Mouse (Mus musculus) right cerebral cortex, postnatal 36 days (tissue): ENCODE results near the gene Rhbdl3.
A peak's percentile ranks its signal among the peaks of the same experiment; 100 is the strongest.
"Not testable (repeated sequence)": the region's sequence is repeated elsewhere in the genome, so short reads cannot be mapped to it uniquely, and the experiment has no call there.

ENCODE experiments used
- DNase-seq, 2 experiments: peaks; one replicate each; pipeline ENCODE4 v3.0.0; 2022; ENCODE audit warnings: low spot score in 2 of 2, mixed read lengths in 1 of 2

Gene Rhbdl3

GRCm38 (mm10) chr11:80312565-80312964 is 11.9 kb downstream of the Rhbdl3 start:
- DNase-seq, result no peak

- DNase-seq, result no peak
Measured at GRCm38 (mm10) chr11:80313462-80313861, 12.8 kb downstream of the Rhbdl3 start.

DNA sequence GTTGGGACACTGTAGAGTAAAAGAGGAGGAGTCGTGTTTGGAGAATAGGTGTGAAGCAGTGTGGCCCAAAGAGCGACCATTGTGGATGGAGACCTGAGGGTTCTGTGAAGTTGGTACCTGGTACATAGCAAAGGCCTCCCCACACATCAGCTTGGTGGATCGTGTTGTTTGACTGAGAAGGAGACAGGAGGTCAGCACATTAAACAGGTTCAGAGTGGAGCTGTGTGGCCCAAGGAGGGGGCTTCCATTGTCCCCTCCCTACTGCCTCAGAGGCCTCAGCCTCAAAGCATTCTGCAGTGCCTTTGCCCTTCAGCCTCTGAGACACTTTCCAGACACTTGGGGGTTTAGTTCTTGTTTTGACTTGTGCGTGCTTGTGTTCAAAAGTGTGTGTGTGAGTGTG is 13.2 kb downstream of the Rhbdl3 start:
- DNase-seq, result no peak

- DNase-seq, result no peak
Measured at GRCm38 (mm10) chr11:80315743-80316639, 15.3 kb downstream of the Rhbdl3 start.

- DNase-seq, result no peak
Measured at GRCm38 (mm10) chr11:80323255-80323654, 22.5 kb downstream of the Rhbdl3 start.

DNA sequence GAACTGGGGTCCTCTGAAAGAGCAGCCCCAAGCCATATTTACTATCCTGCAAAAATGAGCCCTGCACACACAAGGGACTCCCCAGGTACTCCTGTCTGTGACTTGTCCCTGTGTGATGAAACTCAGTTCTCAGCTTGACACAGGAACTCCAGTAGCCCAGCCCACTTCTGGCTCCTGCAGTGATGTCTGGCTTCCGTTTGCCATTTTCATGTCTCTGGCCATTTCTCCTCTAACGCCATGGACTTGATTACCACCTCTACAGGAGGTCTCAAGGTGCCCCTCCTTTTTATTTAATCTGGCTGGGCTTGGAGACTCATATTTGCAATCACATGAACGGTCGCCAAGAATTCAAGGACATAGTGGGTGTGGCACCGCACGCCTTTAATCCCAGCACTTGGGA is 23.9 kb downstream of the Rhbdl3 start:
- DNase-seq, result no peak

DNA sequence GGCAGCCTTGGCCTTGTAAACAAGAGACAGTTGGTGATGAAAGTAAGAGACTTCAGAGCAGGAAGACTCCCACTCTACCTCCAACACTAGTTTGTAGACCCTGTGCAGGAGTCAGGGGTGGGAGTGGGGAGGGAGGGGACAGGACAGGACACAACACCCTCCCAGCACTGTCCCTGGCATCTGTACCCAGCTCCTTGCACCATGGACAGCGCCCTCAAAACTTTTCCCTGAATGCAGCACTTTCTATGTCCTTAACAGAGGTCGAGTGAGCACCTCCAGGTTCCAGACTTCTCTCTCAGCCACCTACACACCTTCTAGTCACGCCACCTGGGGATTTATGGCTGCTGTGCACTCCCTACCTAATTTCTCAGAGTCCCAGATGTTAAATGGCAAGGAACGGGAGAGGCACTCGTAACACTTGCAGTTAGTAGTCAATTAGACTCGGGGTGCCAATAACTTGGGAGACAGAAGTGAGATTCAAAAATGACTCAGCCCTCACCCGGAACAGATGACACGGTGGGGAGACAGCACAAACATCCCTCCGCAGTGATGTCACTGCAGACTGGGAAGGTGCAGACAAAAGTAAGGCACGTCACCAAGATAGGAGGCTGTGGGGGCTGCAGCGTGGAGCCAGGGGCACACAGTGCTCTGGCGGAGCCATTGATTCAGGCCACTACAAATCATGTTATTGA is 32.1 kb downstream of the Rhbdl3 start:
- DNase-seq, result peak in 1 of 2 experiments; percentile 12

DNA sequence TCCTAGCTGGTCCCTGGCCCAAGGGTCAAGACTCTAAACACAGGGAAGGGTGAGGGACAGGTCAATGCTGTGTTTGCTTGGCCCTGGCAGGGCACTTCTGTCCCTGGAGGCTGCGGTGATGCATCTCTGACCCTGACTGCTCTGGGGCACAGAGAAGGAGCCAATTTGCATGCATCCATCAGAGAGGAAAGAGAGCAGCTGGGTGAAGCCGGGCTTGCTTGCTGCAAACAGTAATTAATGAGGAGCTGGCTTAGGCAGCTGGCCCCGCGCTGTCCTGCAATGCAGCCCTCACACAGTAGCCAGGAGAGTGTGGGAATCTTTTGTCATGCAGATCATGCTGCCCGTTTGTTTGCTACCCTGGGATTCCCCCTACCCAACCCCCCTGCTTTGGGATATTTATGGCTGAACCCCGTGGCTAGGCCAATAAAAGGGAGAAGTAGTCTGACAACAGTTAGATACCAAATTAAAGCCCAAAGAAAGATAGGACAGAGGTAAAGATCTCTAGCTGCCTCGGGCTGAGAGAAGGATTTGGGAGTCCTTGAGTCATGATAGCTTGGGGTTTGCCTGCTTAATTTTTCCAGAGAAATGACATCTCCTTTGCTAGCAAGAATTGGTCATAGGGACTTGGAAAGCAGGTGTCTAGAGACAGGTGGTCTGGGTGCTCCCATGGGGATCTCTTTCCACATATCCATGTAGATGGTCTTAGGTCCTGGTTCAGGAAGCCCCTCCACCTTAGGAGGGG is 35.1 kb downstream of the Rhbdl3 start:
- DNase-seq, result no peak

DNA sequence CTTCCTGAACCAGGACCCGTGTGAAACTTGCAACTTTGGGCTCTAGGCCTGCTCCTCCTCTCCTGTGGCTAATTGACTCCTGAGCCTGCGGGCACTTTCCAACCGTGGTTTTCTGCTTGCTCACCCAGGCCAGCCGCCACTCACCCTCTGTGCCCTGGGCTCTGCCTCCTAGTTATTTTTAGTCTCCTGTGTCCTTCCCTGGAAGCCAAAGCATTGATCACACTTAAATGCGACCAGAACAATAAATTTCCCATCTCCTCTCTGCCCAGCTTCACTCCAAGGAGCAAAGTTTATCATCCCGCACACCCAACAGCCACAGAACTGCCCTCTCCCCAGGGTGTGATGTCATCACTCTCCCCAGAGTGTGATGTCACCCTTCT is 35.6 kb downstream of the Rhbdl3 start:
- DNase-seq, result no peak

- DNase-seq, result no peak
Measured at GRCm38 (mm10) chr11:80342482-80342881, 41.8 kb downstream of the Rhbdl3 start.

GRCm38 (mm10) chr11:80351832-80352430 is 51.2 kb downstream of the Rhbdl3 start:
- peak; percentile 49 to 51 for DNase-seq

DNA sequence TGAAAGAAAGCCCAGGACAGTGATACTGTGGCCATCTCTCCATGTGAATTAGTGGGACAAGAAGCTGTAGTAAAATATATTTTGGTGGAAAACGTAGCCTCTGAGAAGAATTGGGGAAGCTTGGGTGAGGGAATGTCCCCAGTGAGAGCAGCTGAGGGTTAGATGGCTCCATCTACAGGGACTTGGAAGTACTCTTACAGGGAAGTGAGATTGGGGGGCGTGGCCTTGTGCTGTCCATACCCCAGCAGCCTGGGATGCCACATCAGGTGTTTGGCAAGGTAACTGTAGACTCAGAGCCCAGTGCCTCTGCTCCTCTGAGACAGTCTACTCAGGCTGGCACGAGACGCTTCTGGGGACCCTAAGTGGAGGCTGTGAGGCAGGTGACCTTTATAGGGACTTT is 54.1 kb downstream of the Rhbdl3 start:
- DNase-seq, result no peak

- DNase-seq, result no peak
Measured at GRCm38 (mm10) chr11:80368949-80369348, 68.2 kb downstream of the Rhbdl3 start.

- DNase-seq, result no peak
Measured at GRCm38 (mm10) chr11:80376651-80377050, 75.9 kb downstream of the Rhbdl3 start.

DNA sequence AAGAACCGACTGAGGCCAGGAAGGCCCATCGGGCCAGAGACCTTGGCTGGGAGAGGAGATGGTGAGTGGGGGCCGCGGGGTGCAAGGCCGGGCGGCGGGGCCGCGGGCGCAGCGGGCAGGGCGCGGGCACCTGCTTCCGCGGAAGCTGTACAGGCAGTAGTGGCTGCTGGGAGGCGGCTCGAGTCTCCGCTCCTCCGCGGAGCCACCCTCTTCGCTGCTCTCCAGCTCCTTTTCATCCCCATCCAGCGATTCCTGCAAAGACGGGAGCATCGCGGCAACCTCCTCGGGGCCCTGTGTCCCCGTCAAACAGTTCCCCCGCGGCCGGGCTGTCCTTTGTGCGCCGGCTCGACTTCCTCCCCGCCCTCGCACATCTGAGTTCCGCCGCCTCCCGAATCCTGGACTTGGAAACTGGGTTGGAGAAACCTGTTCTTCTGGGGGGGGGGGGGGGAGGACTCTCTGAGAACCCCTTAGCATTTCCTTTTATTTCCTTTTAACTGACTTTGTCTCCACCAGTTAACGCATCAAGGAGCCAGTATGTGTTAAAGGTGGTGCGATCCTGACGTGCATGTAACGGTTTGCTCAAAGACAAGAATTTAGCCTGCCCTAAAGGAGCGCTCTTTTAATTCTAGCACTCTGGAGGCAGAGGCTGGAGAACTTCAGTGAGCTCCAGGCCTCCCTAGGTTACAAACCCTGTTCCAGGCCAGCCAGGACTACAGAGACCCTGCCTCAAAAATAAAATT is 77.2 kb downstream of the Rhbdl3 start, which contains the start of gene 5730455P16Rik:
TSS of gene 5730455P16Rik (minus strand) at position 323 of the 740 bp plus-strand sequence.
- peak; percentile 77 to 78 for DNase-seq

DNA sequence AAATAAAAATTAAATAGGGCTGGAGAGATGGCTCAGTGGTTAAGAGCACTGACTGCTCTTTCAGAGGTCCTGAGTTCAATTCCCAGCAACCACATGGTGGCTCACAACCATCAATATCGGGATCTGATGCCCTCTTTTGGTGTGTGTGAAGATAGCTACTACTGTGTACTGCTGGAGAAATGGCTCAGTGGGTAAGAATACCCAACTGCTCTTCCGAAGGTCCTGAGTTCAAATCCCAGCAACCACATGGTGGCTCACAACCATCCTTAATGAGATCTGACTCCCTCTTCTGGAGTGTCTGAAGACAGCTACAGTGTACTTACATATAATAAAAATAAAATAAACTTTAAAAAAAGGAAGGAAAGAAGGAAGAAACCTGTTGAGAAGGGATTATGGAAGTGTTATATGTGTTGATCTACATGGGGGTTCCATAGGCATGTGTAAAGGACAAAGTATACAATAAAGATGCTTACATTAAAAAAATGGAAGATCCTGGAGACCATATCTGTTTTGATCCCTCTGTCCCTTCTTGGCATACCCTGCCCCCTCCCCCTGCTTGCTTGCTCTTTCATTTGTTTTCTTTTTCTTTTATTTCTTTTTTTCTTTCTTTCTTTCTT is 77.8 kb downstream of the Rhbdl3 start:
- DNase-seq, result not testable (repeated sequence)

- not testable (repeated sequence) for DNase-seq
Measured at GRCm38 (mm10) chr11:80379184-80379583, 78.5 kb downstream of the Rhbdl3 start.

DNA sequence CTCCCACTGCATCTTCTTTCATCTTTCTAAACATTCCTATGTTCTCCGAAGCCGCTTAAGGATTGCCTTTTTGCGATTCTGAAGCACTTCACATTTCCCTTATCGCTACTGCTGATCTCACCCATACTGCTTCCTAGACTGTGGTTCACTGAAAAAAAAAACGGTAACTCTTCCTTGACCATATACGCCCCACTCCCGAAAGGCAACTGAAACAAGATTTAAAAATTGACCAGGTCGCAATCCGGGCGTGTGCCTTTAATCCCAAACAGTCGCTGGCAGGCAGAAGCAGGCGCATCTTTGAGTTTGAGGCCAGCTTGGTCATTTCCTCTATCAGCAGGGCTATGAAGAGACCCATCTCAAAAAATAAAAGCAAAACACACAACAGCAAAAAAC is 81.9 kb downstream of the Rhbdl3 start:
- no peak for DNase-seq

DNA sequence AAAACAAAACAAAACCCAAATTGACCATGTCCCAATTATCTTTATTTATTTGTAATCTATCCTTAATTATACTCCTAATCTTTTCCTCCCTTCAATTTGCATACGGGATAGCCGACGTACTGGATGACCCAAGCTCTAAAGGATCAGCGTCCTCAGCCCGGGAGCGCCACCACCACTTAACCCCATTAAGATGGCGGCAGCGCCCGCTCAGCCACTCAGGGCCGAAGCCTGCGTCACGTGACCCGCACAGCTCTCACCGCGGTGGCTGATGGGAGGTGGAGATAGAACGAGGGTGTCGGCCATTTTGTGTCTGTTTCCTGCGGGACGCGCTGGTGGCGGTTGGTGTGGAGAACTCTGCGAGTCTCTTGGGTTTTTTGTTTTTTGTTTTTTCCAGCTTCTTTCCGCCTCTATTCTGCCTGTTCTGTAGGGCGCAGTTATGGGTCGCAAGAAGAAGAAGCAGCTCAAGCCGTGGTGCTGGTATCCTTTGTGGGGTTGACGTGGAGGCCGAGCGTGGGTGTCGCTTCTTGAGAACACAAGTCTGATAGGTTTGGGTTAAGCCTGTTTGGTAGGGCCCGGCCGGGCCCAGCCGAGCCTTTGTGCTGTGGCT is 82.4 kb downstream of the Rhbdl3 start, which contains the start of gene Zfp207:
TSS of gene Zfp207 (plus strand) at position 261 of the 607 bp plus-strand sequence.
- DNase-seq, result peak; percentile 96 to 97

GRCm38 (mm10) chr11:80383626-80384046 is 82.9 kb downstream of the Rhbdl3 start:
- no peak for DNase-seq
